Mouse (Mus musculus): ENCODE data around the gene Hsd17b3.

The Hsd17b3 gene

DNA sequence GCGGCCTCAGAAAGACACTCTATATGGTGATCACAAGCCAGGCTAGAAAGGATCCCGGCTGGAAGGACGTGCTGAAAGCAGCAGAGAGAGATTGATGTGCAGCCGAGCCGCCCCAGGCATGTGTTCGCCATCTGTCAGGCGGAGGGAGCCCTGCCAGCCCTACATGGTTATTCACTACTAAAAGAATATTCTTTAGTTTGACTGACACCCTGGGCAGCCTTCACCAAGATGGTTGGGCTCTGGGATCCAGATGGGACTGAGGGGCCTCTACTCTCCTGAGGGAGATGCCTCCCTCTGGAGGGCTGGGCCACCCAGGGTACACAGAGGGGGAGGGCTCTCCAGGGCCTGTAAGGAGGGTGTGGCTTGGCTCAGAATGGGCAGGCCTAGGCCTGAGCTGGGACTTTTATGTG, 68.1 kb downstream of the Hsd17b3 start:
- DNase-seq (ENCODE audit: low spot score in 2 of 2), result no peak

DNA sequence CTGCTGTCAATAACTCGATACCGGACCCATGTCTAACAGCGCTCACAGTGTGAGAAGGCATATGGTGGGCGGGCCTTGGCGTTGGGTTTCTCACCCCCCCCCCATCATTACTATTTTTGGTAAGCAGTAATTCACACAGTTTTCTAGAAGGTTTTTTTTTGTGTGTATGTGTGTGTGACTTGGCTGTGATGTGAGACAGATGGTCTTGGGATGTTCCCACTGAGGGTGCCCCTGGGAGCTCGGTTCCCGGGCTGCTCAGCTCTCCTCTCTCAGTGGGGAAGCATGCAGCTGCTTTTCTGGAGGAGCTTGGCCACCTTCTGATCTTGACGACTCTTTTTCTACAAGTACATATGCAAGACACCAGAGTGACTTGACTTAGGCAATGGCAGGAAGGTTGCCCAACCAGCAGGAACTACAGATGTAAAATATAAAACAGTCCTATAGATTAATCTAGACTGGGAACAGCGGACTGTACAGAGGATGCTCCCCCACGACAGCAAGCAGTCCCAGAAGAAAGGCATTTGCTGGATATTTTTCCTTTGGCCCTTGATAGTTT, 70.4 kb downstream of the Hsd17b3 start:
- DNase-seq (ENCODE audit: low spot score in 2 of 2), result no peak

DNA sequence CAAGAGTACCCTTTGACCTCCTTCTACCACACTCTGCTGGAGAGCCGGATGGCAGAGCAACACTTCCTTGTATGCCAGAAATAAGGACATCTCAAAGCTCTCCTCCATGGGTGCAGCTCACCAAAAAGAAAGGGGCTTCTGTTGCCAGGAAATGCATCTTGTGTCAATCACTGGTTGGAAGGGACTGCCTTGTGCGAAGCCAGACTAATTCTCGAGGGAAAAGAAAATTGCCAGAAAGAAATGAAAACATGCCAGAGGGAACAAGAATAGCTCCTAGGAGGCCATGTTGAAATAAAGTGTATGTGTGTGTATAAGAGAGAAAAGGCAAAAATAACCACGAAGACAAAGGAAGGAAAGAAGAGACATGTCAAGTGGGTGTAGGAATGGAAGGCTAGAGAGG, 73.0 kb downstream of the Hsd17b3 start:
- DNase-seq (ENCODE audit: low spot score in 2 of 2), result no peak

- no peak for DNase-seq (ENCODE audit: low spot score in 2 of 2)
Measured at GRCm38 (mm10) chr13:64011157-64011556, 77.9 kb downstream of the Hsd17b3 start.

Data from urinary bladder, adult 18-20 months (tissue).